Mouse (Mus musculus) gastrocnemius, adult 18-20 months (tissue): ENCODE measurements at regions not wholly inside any gene's neighbourhood (a gene's known extent, or its start where the extent isn't known, plus 50 kb on each side); places are given as distances from the start of the nearest gene placed in this dataset.

ENCODE experiments used
- DNase-seq: peaks from one replicate; pipeline ENCODE4 v3.0.0; 2021; ENCODE audit warnings: low spot score

- DNase-seq, result no peak
Observed at GRCm38 (mm10) chr11:112722936-112723335, 59.1 kb upstream of the Sox9 start.

GRCm38 (mm10) chr11:112728154-112728952 lies 53.7 kb upstream of the Sox9 start:
- DNase-seq, result no peak
